Mouse (Mus musculus) cerebellum, postnatal 14 days (tissue): ENCODE measurements at regions not wholly inside any gene's neighbourhood (a gene's known extent, or its start where the extent isn't known, plus 50 kb on each side); places are given as distances from the start of the nearest gene placed in this dataset.
"Not testable (repeated sequence)": the region's sequence is repeated elsewhere in the genome, so short reads cannot be mapped to it uniquely, and the experiment has no call there.

Experiments
- DNase-seq, 2 experiments: peaks; one replicate each; pipeline ENCODE4 v3.0.0; 2021; ENCODE audit warnings: mixed read lengths in 2 of 2

DNA sequence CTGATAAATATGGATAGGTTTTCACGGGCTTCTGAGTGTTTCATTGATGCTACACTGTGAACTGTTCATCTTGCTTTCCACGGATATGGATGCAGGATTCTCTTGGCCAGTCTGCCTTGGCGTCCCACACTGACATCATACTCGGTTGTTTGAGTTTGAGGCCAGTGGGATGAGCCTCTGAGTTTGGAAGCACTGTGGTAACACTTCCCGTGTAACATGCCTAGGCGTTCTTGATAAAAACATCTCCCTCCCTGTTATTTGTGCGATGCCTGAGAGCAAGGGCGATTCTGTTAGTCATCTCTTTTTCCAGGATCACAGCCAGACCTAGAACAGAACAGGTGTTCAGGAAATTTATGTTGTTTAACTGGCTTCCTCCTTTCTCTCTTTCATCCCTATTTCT is 482.5 kb upstream of the Id2 start:
- DNase-seq, result peak in 1 of 2 experiments; percentile 31

DNA sequence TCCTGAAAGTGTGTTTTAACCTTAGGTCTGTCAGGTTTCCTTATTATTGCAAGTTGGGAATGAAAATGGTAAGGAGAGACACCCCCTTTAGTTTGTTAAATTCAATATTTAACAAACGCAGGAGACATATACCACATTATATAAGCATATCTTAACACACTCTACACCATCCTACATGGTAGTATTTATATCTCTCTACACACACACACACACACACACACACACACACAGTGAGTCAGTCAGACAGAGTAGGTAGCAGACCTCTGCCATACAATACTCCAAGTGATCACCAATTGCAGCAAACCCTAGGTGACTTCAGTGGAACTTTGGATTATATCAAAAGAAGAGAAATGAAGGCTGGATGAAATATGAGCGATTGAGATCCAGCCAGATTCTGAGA is 468.2 kb upstream of the Id2 start:
- DNase-seq, result no peak

- no peak for DNase-seq
Measured at GRCm38 (mm10) chr12:25559601-25560000, 462.7 kb upstream of the Id2 start.

DNA sequence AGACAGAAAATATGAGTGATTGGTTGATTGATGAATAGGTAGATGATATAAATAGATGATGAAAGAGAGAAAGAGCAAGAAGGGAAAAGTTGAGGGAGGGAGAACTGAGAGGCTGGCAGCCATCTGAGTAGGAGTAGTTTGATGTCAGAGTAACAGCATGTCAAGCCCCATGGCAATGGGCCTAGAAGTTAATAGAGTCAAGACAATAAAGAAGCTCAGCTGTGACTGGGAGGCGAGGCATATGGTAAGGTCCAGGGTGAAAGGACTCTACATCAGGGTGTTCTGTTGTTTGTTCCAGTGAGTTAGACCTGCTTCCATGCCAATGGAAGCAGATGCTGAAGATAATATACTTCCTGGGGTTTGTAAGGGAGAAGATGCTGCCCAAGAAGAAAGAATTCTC is 456.7 kb upstream of the Id2 start:
- peak in 1 of 2 experiments; percentile 7 for DNase-seq

DNA sequence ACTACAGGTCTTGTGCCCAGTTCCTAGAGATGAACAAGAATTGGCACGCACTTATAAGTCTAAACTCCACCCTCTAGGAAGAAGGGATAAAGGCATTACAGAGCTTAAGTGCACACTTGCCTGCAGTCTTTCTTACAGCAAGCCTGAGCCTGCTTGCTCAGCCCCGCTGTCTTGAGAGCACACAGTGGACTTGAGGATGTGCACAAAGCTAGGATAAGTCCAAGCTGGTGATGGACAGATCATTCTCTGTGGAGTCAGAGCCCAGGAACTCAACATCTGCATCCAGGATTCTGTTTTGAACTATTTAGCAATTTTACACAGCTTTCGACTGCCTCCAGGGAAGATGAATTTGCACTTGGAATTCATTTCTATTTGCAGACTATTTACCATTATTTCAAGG is 452.8 kb upstream of the Id2 start:
- no peak for DNase-seq

GRCm38 (mm10) chr12:25544253-25544652 is 447.3 kb upstream of the Id2 start:
- no peak for DNase-seq

DNA sequence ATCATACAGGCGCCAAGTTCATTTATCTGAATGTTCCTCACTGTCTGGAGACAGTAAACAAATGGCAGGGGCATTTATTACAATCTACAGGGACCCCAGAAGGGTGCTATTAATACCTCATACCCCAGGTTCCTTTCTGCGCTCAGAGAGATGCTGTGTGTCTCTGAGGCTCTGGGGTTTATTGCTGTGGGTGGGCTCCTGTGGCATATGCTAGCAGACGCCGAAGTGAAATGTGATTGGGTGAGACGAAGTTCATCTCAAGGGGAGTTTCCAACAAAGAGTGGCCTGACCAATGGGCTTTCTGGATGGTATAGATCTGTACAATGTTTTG is 437.6 kb upstream of the Id2 start:
- no peak for DNase-seq

- DNase-seq, result no peak
Measured at GRCm38 (mm10) chr12:25533709-25534619, 437.0 kb upstream of the Id2 start.

GRCm38 (mm10) chr12:25530483-25530882 is 433.5 kb upstream of the Id2 start:
- no peak for DNase-seq

GRCm38 (mm10) chr12:25529537-25529936 is 432.6 kb upstream of the Id2 start:
- DNase-seq, result no peak

- DNase-seq, result no peak
Measured at GRCm38 (mm10) chr12:25526639-25527038, 429.7 kb upstream of the Id2 start.

GRCm38 (mm10) chr12:25516738-25517137 is 419.8 kb upstream of the Id2 start:
- no peak for DNase-seq

DNA sequence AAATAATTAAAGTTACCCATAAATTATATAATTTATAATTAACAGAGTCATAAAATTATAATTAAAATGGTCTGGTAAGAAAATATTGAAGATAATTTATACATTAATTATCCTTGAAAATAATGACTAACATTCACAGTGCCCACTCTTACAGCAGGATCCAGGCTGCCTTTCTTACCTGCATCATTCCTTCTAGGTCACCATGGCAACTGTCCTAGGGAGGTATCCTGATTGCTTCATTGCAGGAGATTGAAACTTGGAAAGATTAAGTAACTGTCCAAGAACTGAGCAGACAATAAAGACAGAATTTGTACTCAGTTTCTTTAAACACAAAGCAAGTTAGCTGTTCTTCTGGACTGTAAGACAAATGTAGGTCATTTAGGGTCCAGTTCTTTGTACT is 416.7 kb upstream of the Id2 start:
- no peak for DNase-seq

DNA sequence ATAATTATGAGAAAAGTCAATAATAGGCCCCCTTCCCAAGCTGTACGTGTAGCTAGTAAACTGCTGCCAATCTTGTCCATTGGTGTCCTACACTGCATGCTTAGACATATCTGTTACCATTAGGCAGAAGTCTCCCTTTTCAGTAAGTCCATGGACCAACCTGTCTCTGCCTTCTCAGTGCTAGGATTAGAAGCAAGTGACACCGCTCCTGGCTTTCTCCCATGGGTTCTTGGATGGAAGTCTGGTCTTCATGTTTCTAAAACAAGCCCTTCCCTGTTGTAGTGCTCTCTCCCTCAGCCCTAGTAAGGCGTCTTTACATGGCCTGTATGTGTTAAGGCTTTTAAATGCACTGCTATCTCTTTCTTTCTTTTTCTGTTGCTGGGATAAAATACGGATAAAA is 412.7 kb upstream of the Id2 start:
- no peak for DNase-seq

DNA sequence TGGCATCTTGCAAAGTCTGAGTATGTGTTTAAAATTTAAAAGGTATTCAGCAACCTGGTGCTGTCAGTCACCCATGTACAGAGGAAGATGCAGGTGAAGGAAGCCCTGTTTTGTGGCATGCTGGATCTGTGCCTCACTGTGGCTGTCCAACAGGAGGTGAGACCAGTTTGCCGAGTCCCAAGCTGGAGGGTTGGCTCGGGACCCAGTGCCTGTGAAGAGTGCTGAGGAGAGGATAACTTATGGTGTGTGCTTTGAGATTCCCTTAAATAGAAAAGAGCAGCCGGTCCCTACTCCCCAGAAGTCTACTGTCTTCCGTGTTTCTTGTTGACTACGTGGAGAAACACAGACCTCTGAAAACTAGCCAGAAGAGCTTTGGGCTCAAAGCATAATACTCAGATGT is 396.3 kb upstream of the Id2 start:
- peak; percentile 65 to 75 for DNase-seq

- DNase-seq, result no peak
Measured at GRCm38 (mm10) chr12:25492483-25493190, 395.7 kb upstream of the Id2 start.

- DNase-seq, result peak in 1 of 2 experiments; percentile 15
Measured at GRCm38 (mm10) chr12:25475180-25475758, 378.3 kb upstream of the Id2 start.

DNA sequence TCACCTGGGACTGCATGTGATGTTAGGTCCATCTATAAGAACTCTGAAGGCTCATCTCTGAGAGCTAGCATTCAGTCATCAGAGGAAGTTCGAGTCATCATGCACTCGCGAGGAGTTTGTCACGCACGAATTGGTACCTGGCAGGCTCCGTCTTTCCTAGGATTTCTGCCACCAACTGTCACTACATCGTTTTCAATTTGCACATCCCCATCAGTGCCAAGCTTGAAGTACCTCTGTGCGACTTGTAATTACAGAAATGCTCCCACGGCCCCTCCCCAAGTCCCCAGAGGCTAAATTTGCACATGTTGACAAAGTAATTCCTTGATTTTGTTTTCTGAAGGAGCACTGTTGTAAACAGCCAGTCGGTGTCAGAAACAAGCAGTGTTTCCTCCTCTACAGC is 372.2 kb upstream of the Id2 start:
- DNase-seq, result peak; percentile 79 to 85

DNA sequence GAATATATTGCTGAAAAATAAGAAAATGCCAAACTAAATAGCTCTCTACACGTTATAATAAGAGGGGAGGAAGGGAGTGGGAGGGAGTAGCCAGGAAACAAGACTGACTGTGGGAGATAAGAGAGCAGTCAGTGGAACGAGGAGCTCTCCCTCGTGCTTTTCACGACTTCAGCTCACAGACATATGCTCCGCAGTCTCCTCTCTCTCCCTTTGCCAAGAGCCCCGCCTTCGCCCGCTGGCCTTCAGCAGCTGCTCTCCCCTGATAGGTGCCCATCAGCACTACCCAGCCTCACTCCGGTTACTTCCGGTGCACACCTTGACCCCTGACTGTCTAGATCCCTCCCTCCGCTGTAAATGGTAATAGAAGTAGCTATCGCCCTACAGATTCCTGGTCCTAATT is 370.8 kb upstream of the Id2 start:
- peak; percentile 41 to 53 for DNase-seq

DNA sequence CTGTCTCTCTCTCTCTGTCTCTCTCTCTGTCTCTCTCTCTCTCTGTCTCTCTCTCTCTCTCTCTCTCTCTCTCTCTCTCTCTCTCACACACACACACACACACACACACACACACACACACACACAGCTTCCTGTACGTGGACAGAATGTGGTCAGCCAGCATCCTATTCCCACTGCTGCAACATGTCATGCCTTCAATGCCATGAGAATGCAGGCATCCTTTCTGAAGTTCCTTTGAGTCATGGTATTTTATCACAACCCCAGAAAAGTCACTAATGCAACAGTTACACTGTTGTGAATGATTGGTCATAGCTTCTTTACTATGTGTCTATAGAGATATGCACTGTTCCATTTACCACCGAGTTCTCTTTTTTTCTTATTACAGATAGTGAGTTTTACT is 365.8 kb upstream of the Id2 start:
- not testable (repeated sequence) for DNase-seq

- DNase-seq, result no peak
Measured at GRCm38 (mm10) chr12:25455281-25455989, 358.5 kb upstream of the Id2 start.

DNA sequence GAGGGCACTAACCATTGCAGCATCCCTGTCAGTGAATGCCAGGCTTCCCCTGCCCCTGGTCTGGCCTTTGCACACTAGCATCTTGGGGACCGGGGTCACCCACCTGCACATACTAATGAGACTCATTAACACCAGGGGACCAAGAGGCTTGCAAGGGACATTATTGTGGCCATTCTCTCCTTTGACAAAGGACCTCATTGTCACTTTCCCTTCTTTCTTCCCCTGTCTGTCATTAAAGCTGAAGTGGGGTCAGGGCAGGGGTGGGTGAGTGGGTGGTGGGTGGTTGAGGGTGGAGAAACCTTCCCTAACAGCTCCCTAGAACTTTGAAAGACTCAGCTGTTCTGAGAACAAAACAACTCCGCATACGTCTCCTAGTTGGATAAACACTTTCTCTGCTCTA is 356.4 kb upstream of the Id2 start:
- DNase-seq, result no peak

DNA sequence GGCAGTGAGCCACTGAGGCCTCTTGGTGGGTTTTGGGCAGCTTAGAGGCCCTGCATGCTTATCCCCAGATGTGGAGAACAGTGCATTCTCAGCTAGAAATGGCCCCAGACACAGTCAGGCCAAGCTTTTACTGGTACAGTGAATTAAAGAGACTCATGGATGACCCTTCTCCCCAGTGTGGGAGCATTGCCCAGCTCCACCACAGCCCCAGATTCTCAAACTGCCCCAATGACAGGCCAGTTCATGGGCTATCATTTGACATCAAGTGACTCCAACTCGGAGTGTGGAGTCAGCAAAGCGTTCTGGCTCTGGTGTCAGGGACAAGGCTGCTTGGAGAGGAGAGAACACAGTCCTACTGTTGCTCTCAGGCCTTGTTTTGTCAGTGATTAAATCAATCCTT is 354.2 kb upstream of the Id2 start:
- DNase-seq, result no peak
